Mouse (Mus musculus) right cerebral cortex, postnatal 4 days (tissue): ENCODE data around the gene Kcna2.

Experiments used
- DNase-seq: peaks from one replicate; pipeline ENCODE4 v3.0.0-alpha.2; 2022

Gene Kcna2

DNA sequence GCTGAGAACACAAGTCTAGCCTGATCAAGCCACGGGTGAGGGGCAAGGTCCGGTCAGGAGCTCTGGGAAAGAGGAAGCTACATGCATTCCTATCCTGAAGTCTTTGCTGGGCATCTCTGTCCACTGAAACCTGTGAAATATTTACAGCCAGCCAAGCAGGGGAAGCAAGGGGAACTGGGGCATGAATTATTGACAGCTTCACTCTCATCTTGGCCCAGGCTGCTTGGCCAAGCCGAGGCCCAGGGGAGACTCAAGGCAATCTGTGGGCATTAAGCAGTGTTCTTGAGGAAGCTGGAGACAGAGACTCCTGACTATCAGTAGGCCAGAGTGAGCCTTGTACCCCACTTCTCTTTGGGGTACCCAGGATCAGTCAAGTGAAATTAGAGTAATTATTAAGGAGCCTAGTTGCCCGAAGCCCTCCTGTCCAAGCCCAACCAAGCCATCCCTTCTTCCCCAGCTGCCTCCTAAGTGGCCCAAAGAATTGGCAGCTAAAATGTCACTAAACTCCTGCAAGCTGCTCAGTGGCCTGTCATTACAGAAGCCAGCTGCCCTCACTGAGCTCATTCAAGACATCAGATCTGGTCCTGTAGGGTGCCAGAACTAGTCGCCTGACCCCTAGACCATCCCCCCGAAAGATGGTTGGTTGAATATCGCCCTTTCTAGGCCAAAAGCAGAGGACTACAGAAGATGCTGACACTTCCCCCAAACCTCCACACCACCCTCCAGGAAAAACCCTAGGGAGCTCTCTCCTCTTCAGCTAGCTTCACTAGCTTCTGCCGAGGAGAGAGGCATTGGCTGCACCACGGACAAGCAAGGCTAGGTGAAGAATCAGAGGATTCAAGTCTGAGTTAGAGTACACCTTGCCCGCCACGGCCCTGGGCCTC, 53.1 kb downstream of the Kcna2 start:
- DNase-seq: no peak

DNA sequence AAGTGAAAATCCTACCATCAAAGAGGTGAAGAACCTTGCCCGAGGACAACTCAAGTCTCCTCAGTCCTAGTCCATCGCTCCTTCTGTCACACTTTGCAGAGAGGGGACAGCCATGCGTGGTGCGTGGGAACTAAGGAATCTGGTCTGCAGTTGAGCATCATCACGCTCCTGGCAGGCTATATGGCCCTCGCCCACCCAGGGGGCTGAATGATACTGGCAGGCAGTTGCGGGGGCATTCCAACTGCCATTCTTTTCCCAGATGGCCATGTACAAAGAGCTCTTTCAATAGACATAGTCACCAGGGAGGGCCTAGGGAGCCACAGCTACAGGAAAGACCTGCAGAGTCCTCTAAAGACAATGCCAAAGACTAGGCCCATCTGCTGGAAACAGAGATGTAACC, 57.9 kb downstream of the Kcna2 start:
- no peak for DNase-seq

DNA sequence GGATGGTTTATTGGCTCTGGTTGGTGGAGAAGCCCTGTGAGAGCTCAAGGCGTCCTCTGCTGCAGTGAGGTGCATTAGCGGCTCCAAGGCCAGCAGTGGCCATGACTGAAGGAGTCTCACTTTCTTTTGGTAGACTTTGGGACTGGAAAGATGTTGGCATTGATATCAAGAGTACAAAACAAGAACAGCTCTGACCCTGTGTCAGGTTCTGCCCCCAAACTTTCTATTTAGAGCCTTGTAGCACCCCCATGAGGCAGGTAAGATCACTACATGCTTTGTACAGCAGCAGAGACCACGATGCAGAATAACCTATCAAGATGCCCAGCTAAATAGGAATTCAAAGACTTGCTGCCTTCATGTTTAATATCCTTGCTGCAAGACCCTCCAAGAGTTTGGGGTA, 58.5 kb downstream of the Kcna2 start:
- no peak for DNase-seq

DNA sequence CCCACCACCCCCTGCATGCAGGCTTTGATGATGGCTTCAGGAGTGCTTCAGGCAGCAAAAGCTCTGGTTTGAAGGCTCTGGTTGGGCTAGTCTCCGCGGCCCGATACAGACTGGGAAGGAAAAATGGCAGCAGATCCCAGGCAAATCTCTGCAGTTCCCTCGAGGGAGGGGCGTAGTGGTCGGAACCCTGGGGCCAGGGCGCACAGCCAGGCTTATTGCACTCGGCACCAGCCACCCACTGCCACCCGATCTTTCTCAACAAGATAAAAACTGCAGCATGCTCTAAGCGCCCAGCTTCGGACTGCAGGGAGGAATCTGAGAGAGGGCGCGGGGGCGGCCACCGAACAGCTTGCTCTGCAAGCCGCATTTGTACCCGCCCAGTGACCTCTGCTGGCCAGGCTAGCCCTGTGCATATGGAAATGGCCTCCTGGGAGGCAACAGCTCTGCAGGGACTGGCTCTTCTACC, 58.9 kb downstream of the Kcna2 start:
- peak; percentile 50 for DNase-seq

DNA sequence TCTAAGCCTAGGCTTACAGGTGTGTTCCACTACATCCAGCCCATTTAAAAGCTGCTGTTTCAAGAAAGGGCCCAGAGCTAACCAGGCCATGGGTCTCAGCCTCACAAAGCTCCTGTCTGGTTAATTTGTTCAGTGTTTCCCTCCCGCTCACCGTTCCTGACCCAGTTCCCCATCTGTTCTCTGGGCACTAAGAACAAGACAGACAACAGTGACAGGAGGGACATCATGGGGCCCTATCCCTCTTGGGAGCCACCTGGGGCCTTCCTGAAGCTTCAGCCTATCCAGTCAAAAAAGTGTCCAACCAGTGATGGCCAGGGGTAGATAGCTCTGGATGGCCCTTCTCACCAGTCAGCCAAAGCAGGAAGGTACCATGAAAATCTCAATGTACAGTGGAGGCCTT, 61.8 kb downstream of the Kcna2 start:
- no peak for DNase-seq
